Mouse (Mus musculus): ENCODE data around the gene Fam19a1.

The Fam19a1 gene

GRCm38 (mm10) chr6:96258651-96259050 is 145.7 kb downstream of the Fam19a1 start:
- no peak for DNase-seq (ENCODE audit: low spot score)

GRCm38 (mm10) chr6:96266456-96266855 is 153.5 kb downstream of the Fam19a1 start:
- no peak for DNase-seq (ENCODE audit: low spot score)

- no peak for DNase-seq (ENCODE audit: low spot score)
These were observed 155.8 kb downstream of the Fam19a1 start for GRCm38 (mm10) chr6:96268788-96269187.

GRCm38 (mm10) chr6:96270436-96270835 is 157.5 kb downstream of the Fam19a1 start:
- no peak for DNase-seq (ENCODE audit: low spot score)

GRCm38 (mm10) chr6:96283731-96284130 is 170.8 kb downstream of the Fam19a1 start:
- no peak for DNase-seq (ENCODE audit: low spot score)

- no peak for DNase-seq (ENCODE audit: low spot score)
These were observed 171.6 kb downstream of the Fam19a1 start for GRCm38 (mm10) chr6:96284590-96284989.

GRCm38 (mm10) chr6:96286276-96286675 is 173.3 kb downstream of the Fam19a1 start:
- no peak for DNase-seq (ENCODE audit: low spot score)

GRCm38 (mm10) chr6:96287377-96287776 is 174.4 kb downstream of the Fam19a1 start:
- DNase-seq (ENCODE audit: low spot score): no peak

- DNase-seq (ENCODE audit: low spot score): no peak
These were observed 176.7 kb downstream of the Fam19a1 start for GRCm38 (mm10) chr6:96289672-96290071.

GRCm38 (mm10) chr6:96347491-96347890 is 234.5 kb downstream of the Fam19a1 start:
- no peak for DNase-seq (ENCODE audit: low spot score)

GRCm38 (mm10) chr6:96349446-96350025 is 236.6 kb downstream of the Fam19a1 start:
- DNase-seq (ENCODE audit: low spot score): no peak

- DNase-seq (ENCODE audit: low spot score): no peak
These were observed 256.6 kb downstream of the Fam19a1 start for GRCm38 (mm10) chr6:96369544-96369943.

GRCm38 (mm10) chr6:96372848-96373247 is 259.9 kb downstream of the Fam19a1 start:
- no peak for DNase-seq (ENCODE audit: low spot score)

GRCm38 (mm10) chr6:96373274-96373673 is 260.3 kb downstream of the Fam19a1 start:
- DNase-seq (ENCODE audit: low spot score): no peak

GRCm38 (mm10) chr6:96376773-96377172 is 263.8 kb downstream of the Fam19a1 start:
- no peak for DNase-seq (ENCODE audit: low spot score)

- no peak for DNase-seq (ENCODE audit: low spot score)
These were observed 266.3 kb downstream of the Fam19a1 start for GRCm38 (mm10) chr6:96379229-96379628.

GRCm38 (mm10) chr6:96384441-96384840 is 271.5 kb downstream of the Fam19a1 start:
- DNase-seq (ENCODE audit: low spot score): no peak

GRCm38 (mm10) chr6:96418866-96419265 is 305.9 kb downstream of the Fam19a1 start:
- no peak for DNase-seq (ENCODE audit: low spot score)

- DNase-seq (ENCODE audit: low spot score): no peak
These were observed 306.9 kb downstream of the Fam19a1 start for GRCm38 (mm10) chr6:96419704-96420382.

- no peak for DNase-seq (ENCODE audit: low spot score)
These were observed 307.6 kb downstream of the Fam19a1 start for GRCm38 (mm10) chr6:96420515-96420914.

- DNase-seq (ENCODE audit: low spot score): no peak
These were observed 316.4 kb downstream of the Fam19a1 start for GRCm38 (mm10) chr6:96429390-96429789.

- DNase-seq (ENCODE audit: low spot score): no peak
These were observed 319.4 kb downstream of the Fam19a1 start for GRCm38 (mm10) chr6:96432397-96432796.

GRCm38 (mm10) chr6:96433896-96434295 is 320.9 kb downstream of the Fam19a1 start:
- no peak for DNase-seq (ENCODE audit: low spot score)

GRCm38 (mm10) chr6:96435545-96435944 is 322.6 kb downstream of the Fam19a1 start:
- DNase-seq (ENCODE audit: low spot score): no peak

Measured in testis, postnatal 14 days (tissue).